Mouse (Mus musculus) forebrain, postnatal 0 days (tissue): ENCODE results near the gene Rwdd1. TPM values are rescaled to one million over a fixed set of nuclear protein-coding genes. Genes with fewer than 3 reads are reported as not detected.

Experiments
- ATAC-seq: fragments of 200-750 bp; cut with Nextera tagmentation; 2 replicates; pipeline ENCODE4 v1.8.0; 2017; ENCODE audit warnings: mild to moderate bottlenecking, moderate library complexity
- DNase-seq: peaks from one replicate; pipeline ENCODE4 v3.0.0-alpha.2; 2015
- H3K27ac ChIP-seq: fragments of 300-500 bp; sonication (generic); 2 replicates; pipeline ENCODE4 v1.5.1; 2014; ENCODE audit warnings: low read depth, mild to moderate bottlenecking, antibody characterized with exemption, low read length, moderate library complexity, mixed read lengths
- H3K27me3 ChIP-seq: fragments of 300-500 bp; sonication (generic); 2 replicates; pipeline ENCODE4 v1.6.1; 2014; ENCODE audit warnings: mild to moderate bottlenecking, low read length, mixed read lengths; ENCODE audit not compliant: insufficient read depth
- H3K36me3 ChIP-seq: fragments of 300-500 bp; sonication (generic); 2 replicates; pipeline ENCODE4 v1.6.1; 2014; ENCODE audit warnings: mild to moderate bottlenecking, moderate library complexity; ENCODE audit not compliant: insufficient read depth
- H3K4me1 ChIP-seq: fragments of 300-500 bp; sonication (generic); 2 replicates; pipeline ENCODE4 v1.6.1; 2014; ENCODE audit warnings: antibody characterized with exemption; ENCODE audit not compliant: insufficient read depth
- H3K4me2 ChIP-seq: fragments of 300-500 bp; sonication (generic); 2 replicates; pipeline ENCODE4 v1.6.1; 2014; ENCODE audit warnings: low read depth, mild to moderate bottlenecking, moderate library complexity
- H3K4me3 ChIP-seq: fragments of 300-500 bp; sonication (generic); 2 replicates; pipeline ENCODE4 v1.5.1; 2014; ENCODE audit warnings: low read depth, low read length, mixed read lengths
- H3K9ac ChIP-seq: fragments of 300-500 bp; sonication (generic); 2 replicates; pipeline ENCODE4 v1.6.1; 2014; ENCODE audit warnings: mild to moderate bottlenecking
- H3K9me3 ChIP-seq: fragments of 300-500 bp; sonication (generic); 2 replicates; pipeline ENCODE4 v1.6.1; 2016; ENCODE audit warnings: low read length
- CTCF ChIP-seq: sonication (generic); IDR thresholded peaks from 2 replicates; pipeline ENCODE4 v1.5.1; 2016; ENCODE audit warnings: antibody characterized with exemption, control low read depth, low read depth
- WGBS: fragments of 180-500 bp; shearing (Covaris S2); extraction: QIAGEN DNeasy Blood & Tissue Kit; methylation state at CpG from one replicate; pipeline ENCODE4 v1.1.7; 2014; 5-methylcytosine and 5-hydroxymethylcytosine counted together
- polyA plus RNA-seq: library from polyadenylated mRNA; unstranded; fragments of >200 nt; fragmentation: Nextera tagmentation; extraction: Ambion mirVana; gene quantifications from 2 replicates; pipeline ENCODE4 v1.2.1, GENCODE M21; 2015
- total RNA-seq: library from RNA; depleted of rRNA; stranded (reverse); fragments of >200 nt; gene quantifications from 2 replicates; pipeline ENCODE4 v1.2.3, GENCODE M21; 2014; rRNA removed

Gene Rwdd1
- total and polyA plus RNA-seq, 2 experiments from 2014 or later = 155 to 176 TPM

DNA sequence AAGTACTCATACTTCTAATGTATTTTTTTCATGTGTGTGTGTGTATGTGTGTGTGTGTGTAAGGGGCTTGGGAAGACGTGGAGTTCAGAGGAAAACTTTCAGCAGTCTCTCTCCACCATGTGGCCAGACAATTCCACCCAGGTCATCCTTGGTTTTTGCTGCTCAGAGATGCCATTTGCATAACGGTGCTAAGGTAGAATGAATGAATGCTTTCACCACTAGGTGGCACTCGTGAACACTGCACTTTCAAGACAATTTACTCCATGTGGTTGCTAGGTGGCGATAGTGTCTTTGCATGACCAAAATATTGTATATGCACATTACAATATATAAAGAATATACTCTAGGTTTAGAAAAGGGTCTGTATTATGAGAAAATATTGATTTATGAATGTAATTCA, 32.7 kb downstream of the Rwdd1 start:
- Histone ChIP-seq H3K9me3 (no peaks in the 10 kb centered on the region), H3K27me3 (no peaks in the 10 kb centered on the region), H3K9ac (no peak overlapping the region), H3K4me1 (no peaks in the 10 kb centered on the region), H3K36me3 (peaks cover 12% of the 10 kb centered on the region), H3K27ac (no peak overlapping the region), H3K4me2 (no peak overlapping the region), H3K4me3 (no peak overlapping the region)
- peak; percentile 90 for DNase-seq
- WGBS = 15% methylated on average over 4 of the region's 4 CpGs
- ATAC-seq = peak; percentile 85
- TF ChIP-seq CTCF = peak; percentile 99

GRCm38 (mm10) chr10:33974781-33975494, 44.5 kb downstream of the Rwdd1 start:
- DNase-seq = no peak
- TF ChIP-seq CTCF = no peak
- H3K4me2 ChIP-seq = no peak overlapping the region
- no peak for ATAC-seq
- H3K9me3 ChIP-seq = no peaks in the 10 kb centered on the region
- H3K4me1 ChIP-seq = no peaks in the 10 kb centered on the region
- no peaks in the 10 kb centered on the region for H3K27me3 ChIP-seq
- WGBS = 91% methylated on average over 7 of the region's 7 CpGs
- H3K36me3 ChIP-seq = 0 out of 2 replicates have a peak, but pooled peaks cover under 1% of the 10 kb centered on the region
- H3K4me3 ChIP-seq = no peak overlapping the region
- H3K9ac ChIP-seq = no peak overlapping the region
- H3K27ac ChIP-seq = no peak overlapping the region

- Histone ChIP-seq H3K4me1 (peaks cover 9% of the 10 kb centered on the region; the same call in 1 of the 2 replicates), H3K9me3 (no peaks in the 10 kb centered on the region), H3K27me3 (no peaks in the 10 kb centered on the region), H3K9ac (no peak overlapping the region), H3K36me3 (no peaks in the 10 kb centered on the region), H3K27ac (no peak overlapping the region), H3K4me3 (no peak overlapping the region), H3K4me2 (no peak overlapping the region)
- 85% methylated on average over 3 of the region's 3 CpGs for WGBS
- ATAC-seq (no peak), DNase-seq (no peak)
- no peak for TF ChIP-seq CTCF
Observed at GRCm38 (mm10) chr10:33952509-33952908, 66.9 kb downstream of the Rwdd1 start.

- TF ChIP-seq CTCF = no peak
- WGBS = 2% methylated on average over 41 of the region's 42 CpGs
- peak within 1 kb of the TSS; percentile 83 for H3K9ac ChIP-seq
Observed at GRCm38 (mm10) chr10:33950803-33951583, 68.4 kb downstream of the Rwdd1 start, which contains the start of gene Zup1. TSS of gene Zup1 (minus strand) at chr10:33951269.

More at GRCm38 (mm10) chr10:33950803-33951583, 68.4 kb downstream of the Rwdd1 start, which contains the start of gene Zup1:
- H3K4me2 ChIP-seq = peak within 1 kb of the TSS; percentile 64
- H3K36me3 ChIP-seq = no peaks in the 10 kb centered on the region
- no peaks in the 10 kb centered on the region for H3K9me3 ChIP-seq
- H3K4me1 ChIP-seq = peaks cover 9% of the 10 kb centered on the region; the same call in 1 of the 2 replicates
- no peaks in the 10 kb centered on the region for H3K27me3 ChIP-seq
- ATAC-seq = peak; percentile 98
- DNase-seq = peak; percentile 86
- peak within 1 kb of the TSS; percentile 72 for H3K27ac ChIP-seq
- H3K4me3 ChIP-seq = peak within 1 kb of the TSS; percentile 76

Other genes with a start within 250 kb of the Rwdd1 start
- gene Sult3a2, start 232.9 kb downstream of the Rwdd1 start, total RNA-seq = not detected in 2 replicates
- not detected in 2 replicates for gene Sult3a2, start 232.9 kb downstream of the Rwdd1 start, polyA plus RNA-seq
- gene Sult3a1, start 161.9 kb downstream of the Rwdd1 start, total RNA-seq = not detected in 2 replicates
- not detected in 2 replicates for gene Sult3a1, start 161.9 kb downstream of the Rwdd1 start, polyA plus RNA-seq
- 2.2 and 3.8 TPM in 2 replicates for gene Rsph4a, start 114.5 kb downstream of the Rwdd1 start, total RNA-seq
- gene Rsph4a, start 114.5 kb downstream of the Rwdd1 start, polyA plus RNA-seq = 1.1 and 2.0 TPM in 2 replicates
- gene Zup1, start 68.4 kb downstream of the Rwdd1 start, total RNA-seq = 13.3 and 19.5 TPM in 2 replicates
- gene Zup1, start 68.4 kb downstream of the Rwdd1 start, polyA plus RNA-seq = 7.4 and 11.6 TPM in 2 replicates
- 0.76 TPM in 1 of 2 replicates, not detected in the other for gene Trappc3l, start 18.0 kb upstream of the Rwdd1 start, total RNA-seq
- gene Trappc3l, start 18.0 kb upstream of the Rwdd1 start, polyA plus RNA-seq = 0.39 TPM in 1 of 2 replicates, not detected in the other
- gene Calhm4, start 24.7 kb upstream of the Rwdd1 start, total RNA-seq = not detected in 2 replicates
- gene Calhm4, start 24.7 kb upstream of the Rwdd1 start, polyA plus RNA-seq = 0.04 TPM in 1 of 2 replicates, not detected in the other
- 0.76 and 1.9 TPM in 2 replicates for gene Calhm5, start 76.9 kb upstream of the Rwdd1 start, total RNA-seq
- 0.42 and 0.79 TPM in 2 replicates for gene Calhm5, start 76.9 kb upstream of the Rwdd1 start, polyA plus RNA-seq
- 0.29 TPM in 1 of 2 replicates, not detected in the other for gene Calhm6, start 108.4 kb upstream of the Rwdd1 start, total RNA-seq
- gene Calhm6, start 108.4 kb upstream of the Rwdd1 start, polyA plus RNA-seq = 0.69 and 0.84 TPM in 2 replicates
- gene Dse, start 188.1 kb upstream of the Rwdd1 start, total RNA-seq = 14.1 and 19.5 TPM in 2 replicates
- 4.8 and 5.6 TPM in 2 replicates for gene Dse, start 188.1 kb upstream of the Rwdd1 start, polyA plus RNA-seq